Mouse (Mus musculus): ENCODE data around the gene Pde4c.

The Pde4c gene

GRCm38 (mm10) chr8:70765838-70766570, 42.5 kb downstream of the Pde4c start:
- DNase-seq (ENCODE audit: low spot score in 2 of 2), result no peak

GRCm38 (mm10) chr8:70766571-70767440, 43.3 kb downstream of the Pde4c start:
- DNase-seq (ENCODE audit: low spot score in 2 of 2), result no peak

- no peak for DNase-seq (ENCODE audit: low spot score in 2 of 2)
Observed at GRCm38 (mm10) chr8:70767503-70767902, 44.0 kb downstream of the Pde4c start.

GRCm38 (mm10) chr8:70768231-70768776, 44.8 kb downstream of the Pde4c start:
- no peak for DNase-seq (ENCODE audit: low spot score in 2 of 2)

- DNase-seq (ENCODE audit: low spot score in 2 of 2), result no peak
Observed at GRCm38 (mm10) chr8:70768956-70769355, 45.4 kb downstream of the Pde4c start.

- peak; percentile 90 to 91 for DNase-seq (ENCODE audit: low spot score in 2 of 2)
Observed at GRCm38 (mm10) chr8:70769359-70769758, 45.8 kb downstream of the Pde4c start.

GRCm38 (mm10) chr8:70769858-70770257, 46.3 kb downstream of the Pde4c start:
- no peak for DNase-seq (ENCODE audit: low spot score in 2 of 2)

GRCm38 (mm10) chr8:70770748-70771147, 47.2 kb downstream of the Pde4c start:
- no peak for DNase-seq (ENCODE audit: low spot score in 2 of 2)

GRCm38 (mm10) chr8:70771217-70771616, 47.7 kb downstream of the Pde4c start:
- no peak for DNase-seq (ENCODE audit: low spot score in 2 of 2)

GRCm38 (mm10) chr8:70772075-70772474, 48.6 kb downstream of the Pde4c start:
- no peak for DNase-seq (ENCODE audit: low spot score in 2 of 2)

GRCm38 (mm10) chr8:70772890-70773289, 49.4 kb downstream of the Pde4c start:
- DNase-seq (ENCODE audit: low spot score in 2 of 2), result no peak

- no peak for DNase-seq (ENCODE audit: low spot score in 2 of 2)
Observed at GRCm38 (mm10) chr8:70773410-70773809, 49.9 kb downstream of the Pde4c start.

- DNase-seq (ENCODE audit: low spot score in 2 of 2), result peak in 1 of 2 experiments; percentile 69
Observed at GRCm38 (mm10) chr8:70773833-70774232, 50.3 kb downstream of the Pde4c start.

- DNase-seq (ENCODE audit: low spot score in 2 of 2), result no peak
Observed at GRCm38 (mm10) chr8:70774740-70775139, 51.2 kb downstream of the Pde4c start.

- DNase-seq (ENCODE audit: low spot score in 2 of 2), result no peak
Observed at GRCm38 (mm10) chr8:70775227-70775626, 51.7 kb downstream of the Pde4c start.

GRCm38 (mm10) chr8:70775851-70776495, 52.5 kb downstream of the Pde4c start:
- no peak for DNase-seq (ENCODE audit: low spot score in 2 of 2)

GRCm38 (mm10) chr8:70776496-70777444, 53.2 kb downstream of the Pde4c start, which contains the start of gene Pik3r2:
TSS of gene Pik3r2 (minus strand) at chr8:70776713.
- peak; percentile 96 for DNase-seq (ENCODE audit: low spot score in 2 of 2)

GRCm38 (mm10) chr8:70780093-70780492, 56.6 kb downstream of the Pde4c start:
- DNase-seq (ENCODE audit: low spot score in 2 of 2), result no peak

- no peak for DNase-seq (ENCODE audit: low spot score in 2 of 2)
Observed at GRCm38 (mm10) chr8:70786291-70787050, 63.0 kb downstream of the Pde4c start.

GRCm38 (mm10) chr8:70787051-70787445, 63.5 kb downstream of the Pde4c start:
- no peak for DNase-seq (ENCODE audit: low spot score in 2 of 2)
